Mouse (Mus musculus) gastrocnemius, postnatal 4 days (tissue): ENCODE data around the gene Prkra. TPM values are rescaled to one million over a fixed set of nuclear protein-coding genes. Genes with fewer than 3 reads are reported as not detected.
"Not testable (repeated sequence)": the region's sequence is repeated elsewhere in the genome, so short reads cannot be mapped to it uniquely, and the experiment has no call there.

Experiments used
- DNase-seq, 2 experiments: peaks; one replicate each; pipeline ENCODE4 v3.0.0; 2021 to 2022; ENCODE audit warnings: low spot score in 2 of 2, mixed read lengths in 2 of 2
- total RNA-seq, 2 experiments: library from RNA; stranded (reverse); gene quantifications; 2 replicates each; pipeline ENCODE4 v1.2.3; 2021

The Prkra gene
- total RNA-seq, 2 experiments from 2014 or later, result 16.8 to 19.1 TPM

DNA sequence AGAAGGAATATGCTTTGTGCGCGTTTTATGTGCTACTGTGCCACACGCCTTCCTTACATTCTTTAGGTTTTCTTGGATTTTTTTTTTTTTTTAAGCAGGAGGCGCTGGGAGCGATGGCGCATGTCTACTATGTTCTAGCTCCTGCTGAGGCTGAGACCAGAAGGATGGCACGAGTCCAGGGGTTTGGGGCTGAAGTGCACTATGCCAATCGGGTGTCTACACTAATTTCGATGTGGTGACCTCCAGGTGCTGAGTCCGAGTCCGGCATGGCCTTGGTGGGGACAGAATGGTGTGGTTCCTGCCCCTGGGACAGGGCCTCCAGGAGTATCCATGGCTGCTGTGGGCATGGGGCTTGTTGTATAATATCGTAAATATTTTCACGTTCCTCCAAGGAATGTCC lies 10.7 kb upstream of the Prkra start:
- DNase-seq, result no peak

GRCm38 (mm10) chr2:76655982-76656381 lies 8.2 kb upstream of the Prkra start:
- no peak for DNase-seq

DNA sequence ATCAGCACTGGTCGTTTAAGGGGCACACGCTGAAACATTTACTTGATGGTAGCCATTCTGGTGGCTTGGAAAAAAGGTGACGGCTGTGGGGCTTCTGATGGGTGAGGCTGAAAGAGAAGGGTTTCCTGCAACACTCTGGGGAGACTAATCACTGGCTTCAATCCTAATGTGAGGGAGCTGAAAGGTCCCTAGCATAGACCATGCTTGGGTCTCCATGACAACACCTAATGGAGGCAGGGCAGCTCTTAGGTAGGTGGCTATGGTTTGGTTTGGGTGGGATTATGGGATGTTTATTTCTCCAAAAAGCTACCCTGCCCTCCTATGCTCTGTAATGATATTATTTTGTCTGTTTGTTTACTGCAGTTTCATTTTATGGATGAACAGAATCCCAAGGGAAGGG lies 7.6 kb upstream of the Prkra start:
- no peak for DNase-seq

- no peak for DNase-seq
Observed at GRCm38 (mm10) chr2:76654646-76655045, 6.8 kb upstream of the Prkra start.

- DNase-seq, result no peak
Observed at GRCm38 (mm10) chr2:76653070-76653469, 5.3 kb upstream of the Prkra start.

DNA sequence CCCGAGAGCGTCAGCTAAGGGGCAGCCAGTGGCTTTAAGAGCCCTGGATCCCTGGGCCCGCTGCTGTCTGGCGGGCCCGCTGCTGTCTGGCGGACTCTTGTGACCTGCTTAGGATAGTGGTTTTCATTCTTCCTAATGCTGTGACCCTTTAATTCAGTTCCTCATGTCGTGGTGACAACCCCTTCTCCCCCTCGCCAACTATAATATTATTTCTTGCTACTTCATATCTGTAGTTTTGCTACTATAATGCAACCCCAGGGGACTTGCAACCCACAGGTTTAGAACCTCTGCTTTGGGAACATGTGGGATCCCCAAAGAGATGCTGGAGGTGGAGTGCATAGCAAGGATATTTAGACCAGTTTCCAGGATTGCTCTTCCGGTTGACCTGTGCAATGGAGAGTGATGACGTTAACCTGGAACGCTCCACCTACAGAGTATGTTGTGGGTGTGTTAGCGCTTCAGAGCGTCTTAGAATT lies 889 bp upstream of the Prkra start:
- DNase-seq, result no peak

GRCm38 (mm10) chr2:76647441-76647869 lies 360 bp downstream of the Prkra start:
- peak in 1 of 2 experiments; percentile 41 for DNase-seq

GRCm38 (mm10) chr2:76643801-76644200 lies 4.0 kb downstream of the Prkra start:
- no peak for DNase-seq

DNA sequence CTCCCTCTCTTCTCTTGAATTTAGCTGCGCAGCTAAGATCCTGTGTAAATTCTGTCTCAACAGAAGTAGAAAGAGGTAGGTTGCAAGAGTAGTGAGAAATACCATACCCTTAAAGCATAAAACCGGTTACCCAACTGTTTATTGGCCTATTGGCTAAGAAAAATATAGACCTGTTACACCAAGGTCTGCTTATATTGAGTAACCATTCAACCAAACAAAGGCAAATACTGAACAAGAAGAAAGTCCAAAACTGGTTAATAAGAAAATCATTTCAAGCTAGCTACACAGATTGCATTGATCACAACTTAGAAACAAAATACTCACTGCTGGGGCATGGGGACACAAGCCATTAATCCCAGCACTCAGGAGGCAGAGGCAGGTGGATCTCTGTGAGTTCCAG lies 8.2 kb downstream of the Prkra start:
- no peak for DNase-seq

- no peak for DNase-seq
Observed at GRCm38 (mm10) chr2:76631600-76631999, 16.2 kb downstream of the Prkra start.

DNA sequence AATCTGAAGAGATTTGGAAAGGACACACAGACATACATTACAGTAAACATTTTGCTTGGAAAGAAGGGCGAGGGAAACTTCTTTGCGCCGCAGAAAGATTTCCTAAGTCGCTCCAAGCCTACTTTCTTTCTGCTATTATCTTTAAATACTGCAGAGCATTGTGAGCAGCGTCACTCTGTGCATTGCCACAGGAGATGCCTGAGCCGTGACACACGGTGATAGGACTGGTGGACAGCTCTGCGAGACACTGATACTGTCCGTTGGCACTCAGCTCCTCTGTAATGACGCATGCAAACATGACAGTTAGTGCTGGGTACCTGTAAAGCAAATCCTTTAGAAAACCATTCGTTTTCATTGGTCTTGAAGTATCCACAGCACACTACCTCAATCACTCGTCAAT lies 17.5 kb downstream of the Prkra start:
- DNase-seq, result no peak

DNA sequence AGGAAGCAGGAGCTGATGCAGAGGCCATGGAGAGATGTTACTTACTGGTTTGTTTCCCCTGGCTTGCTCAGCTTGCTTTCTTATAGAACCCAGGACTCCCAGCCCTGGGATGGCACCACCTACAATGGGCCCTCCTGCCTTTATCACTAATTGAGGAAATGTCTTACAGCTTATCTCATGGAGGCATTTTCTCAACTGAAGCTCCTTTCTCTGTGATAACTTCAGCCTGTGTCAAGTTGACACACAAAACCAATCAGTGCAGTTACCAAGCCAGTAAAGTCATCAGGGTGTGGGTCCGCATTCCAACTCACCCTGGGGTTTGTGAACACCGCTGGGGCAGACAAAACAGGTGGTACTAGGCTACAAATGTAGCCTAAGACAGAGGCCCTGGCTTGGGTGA lies 25.5 kb downstream of the Prkra start:
- not testable (repeated sequence) for DNase-seq

GRCm38 (mm10) chr2:76621724-76622123 lies 26.1 kb downstream of the Prkra start:
- DNase-seq, result no peak

- DNase-seq, result no peak
Observed at GRCm38 (mm10) chr2:76620188-76620587, 27.6 kb downstream of the Prkra start.

DNA sequence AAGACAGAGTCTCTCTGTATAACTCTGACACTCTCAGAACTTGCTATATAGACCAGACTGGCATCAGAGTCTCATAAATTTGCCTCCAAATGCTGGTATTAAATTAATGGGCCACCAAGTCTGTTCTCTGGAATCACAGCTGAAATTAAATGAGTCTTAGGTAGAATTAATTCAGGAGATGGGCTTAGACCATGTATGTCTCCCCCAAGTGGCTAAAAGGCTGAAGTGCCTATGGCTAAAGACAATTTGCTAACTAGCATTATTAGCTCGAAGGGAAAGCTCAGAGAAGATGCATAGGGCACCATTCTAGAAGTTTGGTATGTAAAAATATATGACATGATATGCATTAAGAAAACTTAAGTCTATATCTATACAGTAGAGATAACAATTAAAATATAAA lies 29.7 kb downstream of the Prkra start:
- DNase-seq, result peak in 1 of 2 experiments; percentile 24

GRCm38 (mm10) chr2:76611996-76612395 lies 35.8 kb downstream of the Prkra start:
- DNase-seq, result no peak

- DNase-seq, result no peak
Observed at GRCm38 (mm10) chr2:76610326-76611104, 37.3 kb downstream of the Prkra start.

DNA sequence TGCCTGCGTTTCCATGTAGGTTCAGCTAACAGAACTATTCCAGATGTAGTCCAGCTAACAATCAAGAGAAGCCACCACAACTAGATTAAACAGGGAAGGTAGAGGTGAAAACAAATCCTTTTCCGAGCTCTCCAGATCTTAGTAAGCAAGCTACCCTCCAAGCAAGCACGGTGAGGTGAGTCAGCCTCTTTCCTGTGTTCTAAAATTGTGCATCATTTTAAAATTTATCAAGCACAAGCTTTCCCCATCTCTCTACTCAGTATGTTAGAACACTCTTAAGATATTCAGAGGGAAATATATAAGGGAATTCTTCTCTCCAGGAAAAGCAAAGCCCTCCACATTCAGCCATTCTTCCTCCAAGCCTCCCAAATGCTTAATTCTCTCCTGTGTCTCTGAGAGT lies 41.1 kb downstream of the Prkra start:
- no peak for DNase-seq

DNA sequence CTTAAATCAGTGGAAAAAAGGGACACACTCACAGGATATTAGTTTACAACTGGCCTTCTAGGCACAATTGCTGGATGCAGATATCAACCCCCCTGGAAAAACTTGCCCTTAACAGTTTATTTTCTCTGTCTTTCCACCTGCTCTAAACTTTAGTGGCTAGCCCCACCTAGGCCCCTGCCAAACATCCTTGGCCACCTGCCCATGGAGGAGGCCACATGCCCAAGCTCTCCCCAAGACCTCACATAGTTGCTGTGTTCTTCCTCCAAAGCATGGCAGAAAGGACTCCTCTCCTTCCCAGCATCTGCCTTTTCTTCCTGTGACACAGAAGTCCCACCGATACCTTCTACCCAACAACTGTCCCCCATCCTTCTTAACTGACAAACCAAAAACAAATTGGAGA lies 45.6 kb downstream of the Prkra start:
- DNase-seq, result no peak

DNA sequence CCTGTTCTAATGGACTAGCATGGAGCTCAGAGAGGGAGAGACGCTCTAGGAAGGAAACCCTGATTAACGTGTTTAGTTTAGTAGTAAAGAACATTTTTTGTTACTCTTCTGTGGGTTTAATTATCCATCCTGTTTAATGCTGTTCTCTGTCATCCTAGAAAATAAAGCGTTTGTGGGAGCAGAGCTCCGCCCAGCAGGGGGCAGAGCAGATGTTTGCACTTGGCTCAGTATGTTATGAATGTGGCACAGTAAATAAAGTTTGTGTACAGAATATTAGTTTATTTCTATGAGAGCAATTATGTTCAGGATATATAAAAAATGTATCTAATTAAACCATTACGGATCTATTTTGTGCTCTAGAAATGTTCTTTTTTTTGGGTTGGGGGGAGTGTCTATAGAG lies 48.6 kb downstream of the Prkra start:
- no peak for DNase-seq

DNA sequence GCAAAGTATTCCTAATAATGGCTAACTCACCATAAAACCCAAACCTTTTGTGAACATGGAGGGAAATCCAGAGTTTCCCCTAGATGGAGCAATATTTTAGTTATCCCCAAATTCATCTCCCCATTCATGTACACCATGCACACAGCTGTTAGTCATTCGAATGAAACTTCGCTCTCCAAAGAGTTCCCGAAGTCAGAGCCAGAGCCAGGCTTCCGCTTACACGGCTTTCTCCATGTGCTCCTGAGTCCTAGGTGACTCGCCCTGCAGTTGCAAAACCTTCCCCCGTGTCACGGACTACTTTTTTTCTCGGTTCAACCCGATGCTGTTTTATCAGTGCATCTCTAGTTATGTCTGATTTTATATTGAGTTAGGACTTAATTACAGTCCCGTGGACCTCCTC lies 50.3 kb downstream of the Prkra start:
- no peak for DNase-seq

DNA sequence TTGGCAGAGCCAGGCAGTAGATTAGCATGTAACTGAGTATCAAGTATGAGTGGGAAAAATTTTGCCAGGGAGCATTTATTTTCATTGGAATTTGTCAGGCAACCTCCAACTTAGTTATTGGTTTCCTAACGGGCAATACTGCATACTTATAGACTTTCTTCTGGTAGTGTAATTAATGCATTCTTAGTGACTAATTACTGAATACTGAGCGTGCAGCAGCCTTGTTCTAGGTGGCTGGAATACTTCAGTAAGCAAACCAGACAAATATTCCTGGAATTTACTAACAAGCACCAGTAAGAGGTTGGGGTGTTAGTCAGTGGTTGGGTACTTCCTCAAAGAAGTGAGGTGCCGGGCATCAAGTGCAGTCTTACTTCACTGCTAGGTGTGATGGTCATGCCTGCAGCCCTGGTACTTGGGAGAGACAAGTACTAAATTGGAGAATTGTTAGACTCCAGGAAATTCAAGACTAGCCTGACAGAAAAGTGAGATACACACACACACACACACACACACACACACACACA lies 55.4 kb downstream of the Prkra start:
- DNase-seq, result no peak

DNA sequence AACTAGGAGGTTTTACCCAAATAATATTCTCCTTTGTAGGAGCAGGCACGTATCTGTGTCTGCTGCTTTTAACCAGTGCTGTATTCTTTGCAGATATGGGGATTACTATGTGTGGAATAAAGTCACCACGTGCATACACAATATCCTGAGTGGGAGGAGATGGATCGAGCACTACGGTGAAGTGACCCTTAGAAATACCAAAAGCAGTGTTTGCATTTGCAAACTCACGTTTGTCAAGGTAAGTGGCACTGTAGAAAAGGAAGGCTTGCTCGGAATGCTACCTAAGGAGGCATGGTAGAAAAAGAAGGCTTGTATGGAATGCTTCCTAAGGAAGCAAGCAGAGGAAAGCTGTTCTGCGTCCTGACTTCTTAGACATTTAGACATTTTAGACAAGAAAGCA lies 57.6 kb downstream of the Prkra start:
- DNase-seq, result no peak
